Mouse (Mus musculus): ENCODE measurements around the gene Olfr1224-ps1. TPM values are rescaled to one million over a fixed set of nuclear protein-coding genes. Genes with fewer than 3 reads are reported as not detected.
"Not testable (repeated sequence)": the region's sequence is repeated elsewhere in the genome, so short reads cannot be mapped to it uniquely, and the experiment has no call there.

Olfr1224-ps1 gene
- not detected in 2 replicates for polyA plus RNA-seq (2015; fragmentation: Nextera tagmentation; extraction: Ambion mirVana)

- H3K9me3 ChIP-seq (replicated peaks); H3K4me3 ChIP-seq (replicated peaks); H3K27me3 ChIP-seq (replicated peaks); ATAC-seq (ENCODE audit: low FRiP score); H3K9ac ChIP-seq (replicated peaks); H3K36me3 ChIP-seq; H3K4me2 ChIP-seq; H3K4me1 ChIP-seq; H3K27ac ChIP-seq (replicated peaks): not testable (repeated sequence)
- WGBS: 93% methylated on average over 8 of the region's 8 CpGs
These were observed at the start of gene Olfr1224-ps1 for GRCm38 (mm10) chr2:89163991-89164390. Gene Olfr1224-ps1 (minus strand): TSS chr2:89164091.

- Histone ChIP-seq H3K36me3 (no peaks in the 10 kb centered on the region), H3K4me2 (no peak within 1 kb of the TSS), H3K27ac (replicated peaks) (no peak within 1 kb of the TSS), H3K9ac (replicated peaks) (no peak within 1 kb of the TSS), H3K4me1 (no peaks in the 10 kb centered on the region), H3K27me3 (replicated peaks) (no peaks in the 10 kb centered on the region), H3K9me3 (replicated peaks) (no peaks in the 10 kb centered on the region), H3K4me3 (replicated peaks) (no peak within 1 kb of the TSS)
- WGBS: 62% methylated on average over 2 of the region's 2 CpGs
- ATAC-seq (ENCODE audit: low FRiP score): no peak
These were observed 36.1 kb upstream of the Olfr1224-ps1 start, which contains the start of gene Olfr1226 for GRCm38 (mm10) chr2:89199948-89200347. Gene Olfr1226 (minus strand): TSS chr2:89200048.

GRCm38 (mm10) chr2:89196325-89196982 lies 32.6 kb upstream of the Olfr1224-ps1 start:
- no peaks in the 10 kb centered on the region for H3K27me3 ChIP-seq (replicated peaks)
- no peaks in the 10 kb centered on the region for H3K4me1 ChIP-seq
- no peak overlapping the region for H3K4me3 ChIP-seq (replicated peaks)
- H3K27ac ChIP-seq (replicated peaks): no peak overlapping the region
- H3K4me2 ChIP-seq: no peak overlapping the region
- 94% methylated on average over 3 of the region's 3 CpGs for WGBS
- ATAC-seq (ENCODE audit: low FRiP score): no peak
- H3K36me3 ChIP-seq: no peaks in the 10 kb centered on the region
- no peaks in the 10 kb centered on the region for H3K9me3 ChIP-seq (replicated peaks)
- H3K9ac ChIP-seq (replicated peaks): no peak overlapping the region

GRCm38 (mm10) chr2:89174569-89174968 lies 10.7 kb upstream of the Olfr1224-ps1 start, which contains the start of gene Olfr1225:
Gene Olfr1225 (minus strand): TSS chr2:89174669.
- H3K4me2 ChIP-seq: no peak within 1 kb of the TSS
- no peak within 1 kb of the TSS for H3K27ac ChIP-seq (replicated peaks)
- H3K9ac ChIP-seq (replicated peaks): no peak within 1 kb of the TSS
- H3K9me3 ChIP-seq (replicated peaks): no peaks in the 10 kb centered on the region
- H3K4me3 ChIP-seq (replicated peaks): no peak within 1 kb of the TSS
- no peaks in the 10 kb centered on the region for H3K27me3 ChIP-seq (replicated peaks)
- H3K36me3 ChIP-seq: no peaks in the 10 kb centered on the region
- 96% methylated on average over 1 of the region's 1 CpGs for WGBS
- ATAC-seq (ENCODE audit: low FRiP score): no peak
- no peaks in the 10 kb centered on the region for H3K4me1 ChIP-seq

- H3K4me2 ChIP-seq; H3K4me1 ChIP-seq; H3K27me3 ChIP-seq (replicated peaks); H3K4me3 ChIP-seq (replicated peaks); ATAC-seq (ENCODE audit: low FRiP score); H3K27ac ChIP-seq (replicated peaks); H3K36me3 ChIP-seq; H3K9me3 ChIP-seq (replicated peaks); H3K9ac ChIP-seq (replicated peaks): not testable (repeated sequence)
- WGBS: 93% methylated on average over 4 of the region's 4 CpGs
These were observed 820 bp upstream of the Olfr1224-ps1 start for GRCm38 (mm10) chr2:89164711-89165110.

- Histone ChIP-seq H3K4me2 (no peak within 1 kb of the TSS), H3K4me1 (no peaks in the 10 kb centered on the region), H3K9me3 (replicated peaks) (no peaks in the 10 kb centered on the region), H3K9ac (replicated peaks) (no peak within 1 kb of the TSS), H3K36me3 (no peaks in the 10 kb centered on the region), H3K27ac (replicated peaks) (no peak within 1 kb of the TSS), H3K4me3 (replicated peaks) (no peak within 1 kb of the TSS), H3K27me3 (replicated peaks) (no peaks in the 10 kb centered on the region)
- ATAC-seq (ENCODE audit: low FRiP score): no peak
- WGBS: 79% methylated on average over 1 of the region's 1 CpGs
These were observed 12.4 kb downstream of the Olfr1224-ps1 start, which contains the start of gene Olfr1223 for GRCm38 (mm10) chr2:89151460-89151859. Gene Olfr1223 (minus strand): TSS chr2:89151560.

GRCm38 (mm10) chr2:89132954-89133353 lies 30.9 kb downstream of the Olfr1224-ps1 start, which contains the start of gene Olfr1222:
Gene Olfr1222 (minus strand): TSS chr2:89133054.
- no peak within 1 kb of the TSS for H3K27ac ChIP-seq (replicated peaks)
- no peak for ATAC-seq (ENCODE audit: low FRiP score)
- H3K4me1 ChIP-seq: no peaks in the 10 kb centered on the region
- H3K36me3 ChIP-seq: no peaks in the 10 kb centered on the region
- H3K9me3 ChIP-seq (replicated peaks): no peaks in the 10 kb centered on the region
- H3K4me3 ChIP-seq (replicated peaks): no peak within 1 kb of the TSS
- WGBS: 78% methylated on average over 3 of the region's 3 CpGs
- no peaks in the 10 kb centered on the region for H3K27me3 ChIP-seq (replicated peaks)
- H3K4me2 ChIP-seq: no peak within 1 kb of the TSS
- H3K9ac ChIP-seq (replicated peaks): no peak within 1 kb of the TSS

GRCm38 (mm10) chr2:89117183-89117582 lies 46.7 kb downstream of the Olfr1224-ps1 start, which contains the start of gene Olfr1221:
Gene Olfr1221 (minus strand): TSS chr2:89117283.
- no peaks in the 10 kb centered on the region for H3K4me1 ChIP-seq
- WGBS: 90% methylated on average over 2 of the region's 2 CpGs
- no peaks in the 10 kb centered on the region for H3K9me3 ChIP-seq (replicated peaks)
- H3K27ac ChIP-seq (replicated peaks): no peak within 1 kb of the TSS
- ATAC-seq (ENCODE audit: low FRiP score): no peak
- no peak within 1 kb of the TSS for H3K4me2 ChIP-seq
- H3K27me3 ChIP-seq (replicated peaks): no peaks in the 10 kb centered on the region
- no peak within 1 kb of the TSS for H3K9ac ChIP-seq (replicated peaks)
- H3K4me3 ChIP-seq (replicated peaks): no peak within 1 kb of the TSS
- no peaks in the 10 kb centered on the region for H3K36me3 ChIP-seq

- no peak for ATAC-seq (ENCODE audit: low FRiP score)
- Histone ChIP-seq H3K9ac (replicated peaks) (no peak within 1 kb of the TSS), H3K27me3 (replicated peaks) (no peaks in the 10 kb centered on the region), H3K4me3 (replicated peaks) (no peak within 1 kb of the TSS), H3K27ac (replicated peaks) (no peak within 1 kb of the TSS), H3K4me2 (no peak within 1 kb of the TSS), H3K4me1 (no peaks in the 10 kb centered on the region), H3K36me3 (no peaks in the 10 kb centered on the region), H3K9me3 (replicated peaks) (no peaks in the 10 kb centered on the region)
- WGBS: 75% methylated on average over 3 of the region's 3 CpGs
These were observed 57.2 kb downstream of the Olfr1224-ps1 start, which contains the start of gene Olfr1220 for GRCm38 (mm10) chr2:89106735-89107134. Gene Olfr1220 (minus strand): TSS chr2:89106835.

- H3K27ac ChIP-seq (replicated peaks): no peak overlapping the region
- H3K36me3 ChIP-seq: no peaks in the 10 kb centered on the region
- no peak overlapping the region for H3K9ac ChIP-seq (replicated peaks)
- no peak for ATAC-seq (ENCODE audit: low FRiP score)
- no peaks in the 10 kb centered on the region for H3K4me1 ChIP-seq
- no peak overlapping the region for H3K4me3 ChIP-seq (replicated peaks)
- no peak overlapping the region for H3K4me2 ChIP-seq
- H3K27me3 ChIP-seq (replicated peaks): no peaks in the 10 kb centered on the region
- no peaks in the 10 kb centered on the region for H3K9me3 ChIP-seq (replicated peaks)
These were observed 58.2 kb downstream of the Olfr1224-ps1 start for GRCm38 (mm10) chr2:89105651-89106050.

Data from neural tube, embryonic 15.5 days (tissue).